30 mouse cellular contexts compared by ENCODE assay signal in genomic region chr15:11089494-11089893, GRCm38 (mm10). TPM values are rescaled to one million over a fixed set of nuclear protein-coding genes. Genes with fewer than 3 reads are reported as not detected.
"Had no signal": no experiment of that assay in that cellular context is flagged by ENCODE, and none has a peak within 500 bp of the region (broad histone marks: within the 10 kb centered on the region; RNA-seq: fewer than 3 reads in every experiment).

No protein-coding gene starts in this region.

- H3K4me3 ChIP-seq: gastrocnemius, adult 2 months; heart, adult 2 months; heart, embryonic 10.5 days; heart, embryonic 12.5 days; hindbrain, embryonic 10.5 days; hindbrain, embryonic 13.5 days; hindbrain, embryonic 15.5 days; intestine, embryonic 15.5 days; layer of hippocampus, adult 2 months; limb, embryonic 13.5 days; limb, embryonic 15.5 days; liver, embryonic 12.5 days had no signal

- ATAC-seq: inflammation-experienced regulatory T-cells, adult 6 months; intestine, embryonic 15.5 days; intestine, postnatal 0 days; liver, embryonic 12.5 days had no signal

- DNase-seq: gastrocnemius, adult 2 months; gastrocnemius, postnatal 10 days; gastrocnemius, postnatal 25 days; heart, adult 2 months; heart, postnatal 10 days; heart, postnatal 4 days; kidney, adult 18-20 months; kidney, adult 8-10 months; kidney, postnatal 10 days; kidney, postnatal 25 days; kidney, postnatal 4 days; layer of hippocampus, adult 9-11 months; layer of hippocampus, postnatal 36 days; left cerebral cortex, postnatal 4 days had no signal

- H3K27ac ChIP-seq: gastrocnemius, adult 2 months; heart, adult 2 months; heart, embryonic 10.5 days; hindbrain, embryonic 10.5 days; hindbrain, embryonic 13.5 days; hindbrain, embryonic 15.5 days; intestine, embryonic 15.5 days; layer of hippocampus, adult 2 months; limb, embryonic 13.5 days; limb, embryonic 15.5 days; liver, embryonic 12.5 days; liver, embryonic 14.5 days had no signal

RNA-seq across cellular contexts. Expression of gene Adamts12, which starts 24.9 kb away (rescaled TPM):
- total RNA-seq: granulocyte monocyte progenitor cell, adult 5-6 weeks had no signal
- polyA plus RNA-seq: inflammation-experienced regulatory T-cells, adult 6 months had no signal

RNA-seq across cellular contexts. Expression of gene Rxfp3, which starts 51.7 kb away (rescaled TPM):
- total RNA-seq: gastrocnemius, adult 2 months; gastrocnemius, postnatal 25 days; granulocyte monocyte progenitor cell, adult 5-6 weeks; liver, adult 2 months had no signal
- polyA plus RNA-seq: liver, adult 2 months; liver, embryonic 14.5 days; liver, embryonic 16.5 days had no signal
